8 mouse cellular contexts compared by ENCODE assay signal in the genomic region with DNA sequence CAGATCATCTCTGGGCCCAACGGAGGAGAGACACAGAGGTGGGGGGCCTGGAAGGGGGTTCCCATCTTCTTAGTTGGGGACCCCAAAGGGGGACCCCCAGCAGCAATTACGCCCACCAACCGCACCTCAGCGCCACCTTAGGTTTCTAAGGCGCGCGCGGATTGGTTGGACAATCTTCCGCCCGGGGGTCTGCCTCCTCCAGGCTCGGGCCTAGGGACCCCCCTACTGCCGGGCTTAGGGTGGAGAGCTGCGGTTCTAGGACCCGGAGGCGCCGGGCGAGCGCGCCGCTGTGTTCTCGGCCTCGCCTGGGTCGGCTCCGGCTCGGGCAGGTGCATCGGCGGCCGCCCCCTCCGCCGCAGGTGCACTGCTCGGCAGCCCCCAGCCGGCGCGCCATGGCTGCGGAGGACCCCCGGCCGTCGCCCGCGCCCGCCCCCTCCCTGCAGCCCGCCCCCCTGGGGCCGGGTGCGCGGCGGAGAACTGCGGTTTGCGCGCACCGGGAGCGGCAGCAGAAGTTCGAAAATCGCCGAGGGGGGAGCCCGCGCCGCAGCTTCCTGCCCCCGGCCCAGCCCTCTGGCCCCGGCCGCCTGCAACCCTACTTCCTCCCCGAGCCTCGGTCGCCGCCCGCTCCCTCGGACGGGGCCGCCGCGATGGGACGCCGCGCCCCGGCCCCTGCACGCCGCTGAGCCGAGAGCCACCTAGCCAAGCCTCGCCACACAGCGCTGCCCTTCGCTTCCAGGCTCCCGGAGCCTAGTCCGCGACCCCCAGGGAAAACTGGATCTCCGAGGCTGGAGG. TPM values are rescaled to one million over a fixed set of nuclear protein-coding genes. Genes with fewer than 3 reads are reported as not detected.
A peak's percentile ranks its signal among the peaks of the same experiment; 100 is the strongest.
DNase-seq lines count a peak whose midpoint lies in the region; ATAC-seq and TF ChIP-seq lines count a peak whose summit lies in the region.

A gene (plus strand): TSS at position 614 of the 792 bp plus-strand sequence.

- ATAC-seq in liver, embryonic 13.5 days (ENCODE audit: low read depth) = no peak; the same call in 1 of the 2 replicates

- no peak for DNase-seq in layer of hippocampus, adult 18-20 months (ENCODE audit: low spot score in 2 of 2)
- DNase-seq in layer of hippocampus, adult 9-10 months (ENCODE audit: low spot score) = no peak
- DNase-seq in adrenal gland, postnatal 4 days (ENCODE audit: low spot score in 2 of 2) = no peak
- peak; percentile 77 to 84 for DNase-seq in heart, adult 2 months
- peak; percentile 46 for DNase-seq in kidney, adult 11 months
- no peak for DNase-seq in liver, embryonic 13.5 days
- peak; percentile 61 to 63 for DNase-seq in natural killer cell, adult 2 months (ENCODE audit: low spot score in 2 of 2)
- DNase-seq in thymus, postnatal 36 days = peak; percentile 86 to 91

- peak within 1 kb of the TSS; percentile 84 for H3K4me3 ChIP-seq in heart, adult 2 months
- peak within 1 kb of the TSS; percentile 57 for H3K4me3 ChIP-seq in liver, embryonic 13.5 days (replicated peaks)

- H3K4me1 ChIP-seq in heart, adult 2 months (ENCODE audit: control insufficient read depth, insufficient read depth, low read length) = peaks cover 11% of the 10 kb centered on the region
- H3K4me1 ChIP-seq in liver, embryonic 13.5 days (replicated peaks) = peaks cover 45% of the 10 kb centered on the region

- peak within 1 kb of the TSS; percentile 75 for H3K4me2 ChIP-seq in liver, embryonic 13.5 days

- no peak for TF ChIP-seq EP300 in heart, adult 2 months (IDR thresholded peaks at IDR 0.05; ENCODE audit: insufficient read depth, low read depth, low read length)

- no peak for TF ChIP-seq POLR2A in heart, adult 2 months (IDR thresholded peaks at IDR 0.05; ENCODE audit: insufficient read depth, low read depth, low read length)

- H3K9me3 ChIP-seq in liver, embryonic 13.5 days (replicated peaks) = no peaks in the 10 kb centered on the region

- intact Hi-C loops in heart, adult 2 months (cut with DNase I) = no loop called here

- H3K36me3 ChIP-seq in heart, adult 2 months (ENCODE audit: control insufficient read depth, insufficient read depth, low read length) = no peaks in the 10 kb centered on the region
- no peaks in the 10 kb centered on the region for H3K36me3 ChIP-seq in liver, embryonic 13.5 days

- whole genome bisulfite sequencing in heart, adult 2 months = 2% methylated on average over 73 of the region's 84 CpGs
- 1% methylated on average over 47 of the region's 84 CpGs for WGBS in liver, embryonic 13.5 days (ENCODE audit: insufficient replicate concordance)

- H3K27me3 ChIP-seq in heart, adult 2 months (ENCODE audit: control insufficient read depth, insufficient read depth, low read length) = no peaks in the 10 kb centered on the region
- peaks cover 45% of the 10 kb centered on the region for H3K27me3 ChIP-seq in liver, embryonic 13.5 days

- H3K9ac ChIP-seq in heart, adult 2 months (ENCODE audit: low read depth, low read length) = peak within 1 kb of the TSS; percentile 97
- peak within 1 kb of the TSS; percentile 54 for H3K9ac ChIP-seq in liver, embryonic 13.5 days

- no peak for TF ChIP-seq CTCF in heart, adult 2 months (IDR thresholded peaks at IDR 0.05)

- peak within 1 kb of the TSS; percentile 78 for H3K27ac ChIP-seq in heart, adult 2 months
- no peak within 1 kb of the TSS for H3K27ac ChIP-seq in liver, embryonic 13.5 days

- H3K79me2 ChIP-seq in heart, adult 2 months (replicated peaks; ENCODE audit: control insufficient read depth, insufficient read depth, low read length) = peaks cover 4% of the 10 kb centered on the region; the same call in 1 of the 2 replicates

RNA-seq across cellular contexts. Expression of the gene that starts here (rescaled TPM):
- 100 to 1,000 TPM; 132 to 148 TPM for total RNA-seq in layer of hippocampus, adult 18-20 months (2021)
- 10 to 100 TPM; 13.4 to 14.2 TPM for total RNA-seq in adrenal gland, postnatal 4 days (2021)
- total RNA-seq in heart, adult 2 months (2021) = 10 to 100 TPM; 12.1 to 14.5 TPM
- 12.8 and 14.2 TPM in 2 replicates for polyA plus RNA-seq in heart, adult 2 months (2012; rRNA removed)
- 3.0 TPM in 2 replicates for polyA plus RNA-seq in liver, embryonic 13.5 days (2015; fragmentation: Nextera tagmentation; extraction: Ambion mirVana)

Comparison
In these comparisons a context has a peak if more than half of its experiments do, and no peak if none do; other contexts are left out.
1. RNA of the gene that starts here (total RNA-seq): 132 to 148 TPM in layer of hippocampus, adult 18-20 months; 12.1 to 14.5 TPM in heart, adult 2 months and 13.4 to 14.2 TPM in adrenal gland, postnatal 4 days; every median in the first group is over 4 times any median in the second.
2. DNase-seq: peak in heart, adult 2 months (2 of 2), kidney, adult 11 months (single experiment), natural killer cell, adult 2 months (2 of 2) and thymus, postnatal 36 days (2 of 2); none in layer of hippocampus, adult 18-20 months (0 of 2), layer of hippocampus, adult 9-10 months (single experiment), adrenal gland, postnatal 4 days (0 of 2) and liver, embryonic 13.5 days (single experiment).